ENCODE assay signal across 26 mouse cellular contexts in the genomic region with DNA sequence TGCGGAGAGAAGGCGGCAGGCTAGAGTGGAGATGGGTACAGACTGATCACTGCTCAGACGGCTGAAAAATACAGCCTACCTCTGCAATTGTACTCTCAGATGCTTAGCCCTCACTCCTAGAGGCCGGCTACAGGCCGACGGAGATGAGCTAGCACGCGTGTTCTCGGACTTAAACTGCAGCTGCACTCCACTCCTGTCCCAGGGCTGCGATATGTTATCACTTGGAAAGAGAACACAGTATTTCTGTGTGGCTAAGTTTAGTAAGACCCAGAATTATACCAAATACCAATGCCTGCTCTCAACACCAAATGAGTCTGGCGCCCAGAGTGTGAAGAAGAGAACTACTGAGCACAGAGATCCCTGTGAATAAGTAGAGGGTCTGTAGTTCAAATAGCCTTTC. TPM values are rescaled to one million over a fixed set of nuclear protein-coding genes. Genes with fewer than 3 reads are reported as not detected.
DNase-seq lines count a peak whose midpoint lies in the region; ATAC-seq and TF ChIP-seq lines count a peak whose summit lies in the region.
"Had no signal": no experiment of that assay in that cellular context is flagged by ENCODE, and none has a peak within 500 bp of the region (broad histone marks: within the 10 kb centered on the region; RNA-seq: fewer than 3 reads in every experiment).

No protein-coding gene starts in this region.

- no peak for TF ChIP-seq EP300 in heart, adult 2 months (IDR thresholded peaks at IDR 0.05; ENCODE audit: insufficient read depth, low read depth, low read length)

- no peak overlapping the region for H3K27ac ChIP-seq in forebrain, embryonic 11.5 days (ENCODE audit: low read depth, low read length)
- H3K27ac ChIP-seq in forebrain, embryonic 15.5 days (replicated peaks): no peak overlapping the region
- H3K27ac ChIP-seq in heart, adult 2 months: peak overlapping the region; percentile 24; the same call in 1 of the 2 replicates
- 0 out of 4 replicates have a peak overlapping the region, but pooled peaks of 1 of the 2 experiments have one; percentile 21 for H3K27ac ChIP-seq in heart, embryonic 14.5 days (replicated peaks in 1 of 2; ENCODE audit: control insufficient read depth in 1 of 2, insufficient read depth in 1 of 2, low read depth in 2 of 2, low read length in 2 of 2)
- H3K27ac ChIP-seq in heart, embryonic 10.5 days: no peak overlapping the region
- H3K27ac ChIP-seq: embryonic facial prominence, embryonic 12.5 days; forebrain, embryonic 12.5 days; hindbrain, embryonic 15.5 days; kidney, embryonic 15.5 days had no signal

- H3K4me1 ChIP-seq in forebrain, embryonic 11.5 days (replicated peaks; ENCODE audit: control insufficient read depth, insufficient read depth, low read length): no peaks in the 10 kb centered on the region
- H3K4me1 ChIP-seq in forebrain, embryonic 15.5 days: no peaks in the 10 kb centered on the region
- H3K4me1 ChIP-seq in heart, adult 2 months (ENCODE audit: control insufficient read depth, insufficient read depth, low read length): peaks cover 4% of the 10 kb centered on the region
- peaks cover 6 to 12% of the 10 kb centered on the region in 2 experiments for H3K4me1 ChIP-seq in heart, embryonic 14.5 days (ENCODE audit: control insufficient read depth in 2 of 2, insufficient read depth in 2 of 2, low read length in 2 of 2)
- H3K4me1 ChIP-seq in heart, embryonic 10.5 days: 0 out of 2 replicates have a peak, but pooled peaks cover 5% of the 10 kb centered on the region
- H3K4me1 ChIP-seq: embryonic facial prominence, embryonic 12.5 days; forebrain, embryonic 12.5 days; hindbrain, embryonic 15.5 days; kidney, embryonic 15.5 days had no signal

- no peaks in the 10 kb centered on the region for H3K27me3 ChIP-seq in forebrain, embryonic 11.5 days (ENCODE audit: control insufficient read depth, insufficient read depth, low read length)
- H3K27me3 ChIP-seq in forebrain, embryonic 15.5 days: no peaks in the 10 kb centered on the region
- no peaks in the 10 kb centered on the region for H3K27me3 ChIP-seq in heart, adult 2 months (ENCODE audit: control insufficient read depth, insufficient read depth, low read length)
- no peaks in the 10 kb centered on the region for H3K27me3 ChIP-seq in heart, embryonic 14.5 days (ENCODE audit: control insufficient read depth, insufficient read depth, low read length)
- no peaks in the 10 kb centered on the region for H3K27me3 ChIP-seq in heart, embryonic 10.5 days (ENCODE audit: insufficient read depth, poor library complexity, severe bottlenecking)
- H3K27me3 ChIP-seq: embryonic facial prominence, embryonic 12.5 days; forebrain, embryonic 12.5 days; hindbrain, embryonic 15.5 days; kidney, embryonic 15.5 days had no signal

- no peak for TF ChIP-seq CTCF in heart, adult 2 months (IDR thresholded peaks at IDR 0.05)

- intact Hi-C loops in heart, adult 2 months (cut with DNase I): no loop called here
- intact Hi-C loops in heart, postnatal 14 days (cut with DNase I): no loop called here

- no peaks in the 10 kb centered on the region for H3K36me3 ChIP-seq in forebrain, embryonic 11.5 days (ENCODE audit: control insufficient read depth, insufficient read depth, low read length)
- no peaks in the 10 kb centered on the region for H3K36me3 ChIP-seq in forebrain, embryonic 15.5 days
- H3K36me3 ChIP-seq in heart, adult 2 months (ENCODE audit: control insufficient read depth, insufficient read depth, low read length): no peaks in the 10 kb centered on the region
- H3K36me3 ChIP-seq in heart, embryonic 14.5 days (ENCODE audit: control insufficient read depth, insufficient read depth, low read length): no peaks in the 10 kb centered on the region
- no peaks in the 10 kb centered on the region for H3K36me3 ChIP-seq in heart, embryonic 10.5 days
- H3K36me3 ChIP-seq: embryonic facial prominence, embryonic 12.5 days; forebrain, embryonic 12.5 days; G1E; hindbrain, embryonic 15.5 days; kidney, embryonic 15.5 days had no signal

- no peak for ATAC-seq in forebrain, embryonic 11.5 days (replicated peaks; ENCODE audit: low FRiP score)
- ATAC-seq in forebrain, embryonic 15.5 days (replicated peaks): no peak
- 0 out of 2 replicates have a peak, but pooled peaks have one; percentile 52 for ATAC-seq in heart, embryonic 14.5 days (ENCODE audit: insufficient number of reproducible peaks, insufficient read depth, low FRiP score, low read depth)
- ATAC-seq: CD4-positive, CD25-positive, alpha-beta regulatory T cell, adult 4 months; forebrain, postnatal 0 days; intestine, embryonic 16.5 days had no signal

- no peak overlapping the region for H3K9ac ChIP-seq in forebrain, embryonic 11.5 days (ENCODE audit: low read length)
- no peak overlapping the region for H3K9ac ChIP-seq in forebrain, embryonic 15.5 days (replicated peaks)
- no peak overlapping the region for H3K9ac ChIP-seq in heart, adult 2 months (ENCODE audit: low read depth, low read length)
- no peak overlapping the region for H3K9ac ChIP-seq in heart, embryonic 14.5 days (ENCODE audit: low read length)
- H3K9ac ChIP-seq: embryonic facial prominence, embryonic 12.5 days; forebrain, embryonic 12.5 days; forebrain, postnatal 0 days; hindbrain, embryonic 15.5 days; kidney, embryonic 15.5 days had no signal

- H3K79me2 ChIP-seq in heart, adult 2 months (replicated peaks; ENCODE audit: control insufficient read depth, insufficient read depth, low read length): no peaks in the 10 kb centered on the region

- H3K9me3 ChIP-seq in forebrain, embryonic 11.5 days (ENCODE audit: control insufficient read depth, low read length): no peaks in the 10 kb centered on the region
- no peaks in the 10 kb centered on the region for H3K9me3 ChIP-seq in forebrain, embryonic 15.5 days
- H3K9me3 ChIP-seq in heart, embryonic 14.5 days (ENCODE audit: control insufficient read depth, low read length): no peaks in the 10 kb centered on the region
- H3K9me3 ChIP-seq in heart, embryonic 10.5 days: no peaks in the 10 kb centered on the region
- H3K9me3 ChIP-seq: embryonic facial prominence, embryonic 12.5 days; forebrain, embryonic 12.5 days; G1E; hindbrain, embryonic 15.5 days; kidney, embryonic 15.5 days had no signal

- DNase-seq in forebrain, embryonic 11.5 days (ENCODE audit: low spot score): peak; percentile 45
- peak in 1 of 2 experiments; percentile 28 for DNase-seq in heart, adult 2 months
- no peak for DNase-seq in heart, postnatal 14 days
- no peak for DNase-seq in heart, embryonic 10.5 days (ENCODE audit: low spot score)
- DNase-seq in brain, adult 2 months (ENCODE audit: low read depth, low spot score): peak; percentile 20
- DNase-seq: adrenal gland, adult 8-10 months; adrenal gland, postnatal 36 days; B cell, adult 2 months; cerebellum, adult 11-12 months; cerebellum, adult 9-10 months; cerebellum, postnatal 25 days; forebrain, postnatal 0 days; gastrocnemius, postnatal 14 days; kidney, adult 2 months; kidney, postnatal 14 days had no signal

- H3K4me2 ChIP-seq in forebrain, embryonic 11.5 days (ENCODE audit: low read depth, low read length, severe bottlenecking): no peak overlapping the region
- H3K4me2 ChIP-seq in forebrain, embryonic 15.5 days (replicated peaks): no peak overlapping the region
- no peak overlapping the region for H3K4me2 ChIP-seq in heart, embryonic 14.5 days (ENCODE audit: low read length)
- H3K4me2 ChIP-seq: embryonic facial prominence, embryonic 12.5 days; forebrain, embryonic 12.5 days; hindbrain, embryonic 15.5 days; kidney, embryonic 15.5 days had no signal

- TF ChIP-seq POLR2A in heart, adult 2 months (IDR thresholded peaks at IDR 0.05; ENCODE audit: insufficient read depth, low read depth, low read length): no peak

- no peak overlapping the region for H3K4me3 ChIP-seq in forebrain, embryonic 11.5 days (ENCODE audit: low read depth, low read length)
- H3K4me3 ChIP-seq in forebrain, embryonic 15.5 days: no peak overlapping the region
- H3K4me3 ChIP-seq in heart, adult 2 months: no peak overlapping the region
- no peak overlapping the region for H3K4me3 ChIP-seq in heart, embryonic 14.5 days (ENCODE audit: control insufficient read depth in 1 of 2, insufficient read depth in 1 of 2, low read depth in 1 of 2, low read length in 2 of 2)
- no peak overlapping the region for H3K4me3 ChIP-seq in heart, embryonic 10.5 days
- H3K4me3 ChIP-seq: embryonic facial prominence, embryonic 12.5 days; forebrain, embryonic 12.5 days; hindbrain, embryonic 15.5 days; kidney, embryonic 15.5 days had no signal

- WGBS in forebrain, embryonic 11.5 days: 92% methylated on average over 11 of the region's 11 CpGs
- WGBS in forebrain, embryonic 15.5 days: 94% methylated on average over 11 of the region's 11 CpGs
- WGBS in heart, adult 2 months: 74% methylated on average over 11 of the region's 11 CpGs
- WGBS in heart, embryonic 14.5 days: 40% methylated on average over 11 of the region's 11 CpGs
- WGBS in heart, embryonic 10.5 days: 81% methylated on average over 11 of the region's 11 CpGs

RNA-seq across cellular contexts. Expression of gene Slc22a1, which starts 23.0 kb away (rescaled TPM):
- not detected in 2 replicates for polyA plus RNA-seq in forebrain, embryonic 11.5 days (2014; fragmentation: Nextera tagmentation; extraction: Ambion mirVana)
- polyA plus RNA-seq in forebrain, embryonic 15.5 days (2015; fragmentation: Nextera tagmentation; extraction: Ambion mirVana): not detected in 2 replicates
- 10 to 100 TPM in 1 of 2 experiments, 1 to 10 TPM in 1; 7.9 to 10.8 TPM for total RNA-seq in heart, adult 2 months (2021)
- polyA plus RNA-seq in heart, adult 2 months (2012; rRNA removed): 2.7 and 9.0 TPM in 2 replicates
- total RNA-seq in heart, postnatal 14 days (2021): 1 to 10 TPM; 6.5 to 9.0 TPM
- polyA plus RNA-seq in heart, embryonic 14.5 days (2014; fragmentation: Nextera tagmentation; extraction: Ambion mirVana): 28.7 and 42.4 TPM in 2 replicates
- 0.39 and 1.1 TPM in 2 replicates for polyA plus RNA-seq in heart, embryonic 10.5 days (2016; fragmentation: Nextera tagmentation; extraction: Ambion mirVana)
- total RNA-seq: forebrain, postnatal 0 days; G1E; gastrocnemius, postnatal 14 days had no signal
- polyA plus RNA-seq: brain, embryonic 14.5 days; CD4-positive, CD25-positive, alpha-beta regulatory T cell, adult 4 months; forebrain, postnatal 0 days; hindbrain, embryonic 11.5 days; hindbrain, embryonic 15.5 days had no signal

Comparison
In these comparisons a context has a peak if more than half of its experiments do, and no peak if none do; other contexts are left out.
1. DNase-seq: peak in forebrain, embryonic 11.5 days (single experiment) and brain, adult 2 months (single experiment); none in heart, postnatal 14 days (0 of 2) and heart, embryonic 10.5 days (single experiment).